Mouse (Mus musculus): ENCODE results near the gene Tnfaip8l3.

DNA sequence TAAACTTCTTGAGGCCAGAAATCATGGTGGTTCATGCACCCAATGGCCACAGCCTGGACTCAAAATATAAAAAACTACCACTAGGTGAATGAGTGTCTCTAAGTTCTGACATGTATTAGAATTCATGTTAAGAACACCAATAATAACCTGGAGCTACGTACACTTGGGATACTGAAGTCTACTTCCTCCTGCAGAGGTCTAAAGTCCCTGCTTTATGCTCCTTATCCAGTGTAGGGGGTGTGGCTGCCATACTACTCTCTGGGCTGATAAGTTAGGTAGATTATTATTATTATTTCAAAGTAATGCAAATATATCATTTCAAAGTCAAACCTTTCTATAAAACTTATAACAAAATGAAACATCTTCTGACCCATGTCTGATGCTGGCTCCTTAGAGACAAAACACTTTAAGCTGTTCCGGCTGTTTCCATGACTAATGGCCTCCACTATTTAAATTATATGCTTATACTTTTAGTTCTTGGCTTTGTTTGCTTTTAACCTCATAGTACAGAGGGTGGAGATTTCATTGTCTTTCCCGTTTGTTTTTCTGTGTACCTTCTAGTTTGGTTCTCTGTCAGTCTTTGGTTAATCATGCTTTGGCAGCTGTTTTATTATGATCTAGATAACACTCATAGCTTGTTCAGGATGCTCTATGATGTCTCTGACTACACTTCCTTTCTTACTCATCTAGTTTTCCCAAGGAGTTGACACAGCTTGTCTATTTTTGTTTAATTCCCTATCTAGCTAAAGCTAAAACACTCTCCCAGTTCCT, 16.7 kb downstream of the Tnfaip8l3 start:
- TF ChIP-seq POLR2A (IDR thresholded peaks at IDR 0.05; ENCODE audit: insufficient read depth, low read length) (no peak), EP300 (IDR thresholded peaks at IDR 0.05; ENCODE audit: insufficient read depth, low read depth, low read length) (no peak), CTCF (IDR thresholded peaks at IDR 0.05; ENCODE audit: low read depth, low read length) (no peak)

All from ES-Bruce4 (cell line).